In the genomic region with DNA sequence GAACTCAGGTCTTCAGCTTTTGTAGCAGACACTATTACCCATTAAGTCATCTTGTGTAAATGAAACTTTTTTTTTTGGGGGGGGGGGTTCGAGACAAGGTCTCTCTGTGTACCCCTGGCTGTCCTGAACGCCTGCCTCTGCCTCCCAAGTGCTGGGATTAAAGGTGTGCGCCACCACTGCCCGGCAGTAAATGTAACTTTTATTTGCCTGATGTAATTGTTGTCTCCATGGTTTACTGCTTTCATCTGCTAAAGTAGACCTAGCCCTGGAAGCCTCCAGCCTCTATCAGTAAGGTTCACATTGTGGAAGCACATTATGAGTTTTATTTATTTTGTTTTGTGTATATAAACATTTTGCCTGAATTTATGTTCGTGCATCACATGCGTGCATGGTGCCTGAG, we compare ENCODE assay signal across 7 mouse cellular contexts. TPM values are rescaled to one million over a fixed set of nuclear protein-coding genes. Genes with fewer than 3 reads are reported as not detected.
A peak's percentile ranks its signal among the peaks of the same experiment; 100 is the strongest.
DNase-seq lines count a peak whose midpoint lies in the region; ATAC-seq and TF ChIP-seq lines count a peak whose summit lies in the region.

No protein-coding gene starts in this region.

- H3K27ac ChIP-seq in liver, adult 2 months (replicated peaks; ENCODE audit: insufficient read depth, low read depth, low read length) = no peak overlapping the region
- no peak overlapping the region for H3K27ac ChIP-seq in forebrain, embryonic 13.5 days
- no peak overlapping the region for H3K27ac ChIP-seq in limb, embryonic 14.5 days (replicated peaks; ENCODE audit: low read depth, low read length)
- H3K27ac ChIP-seq in stomach, embryonic 14.5 days (ENCODE audit: low read length) = no peak overlapping the region

- DNase-seq in liver, adult 2 months (ENCODE audit: extremely low read depth, low read depth, low spot score) = no peak
- no peak for DNase-seq in liver
- DNase-seq in limb, embryonic 14.5 days (ENCODE audit: low spot score) = no peak
- DNase-seq in urinary bladder, postnatal 25 days (ENCODE audit: low spot score) = no peak
- DNase-seq in left cerebral cortex, adult 8-10 months (ENCODE audit: low spot score in 2 of 2) = no peak

- H3K9ac ChIP-seq in liver, adult 2 months (ENCODE audit: low read depth, low read length) = no peak overlapping the region
- no peak overlapping the region for H3K9ac ChIP-seq in forebrain, embryonic 13.5 days
- no peak overlapping the region for H3K9ac ChIP-seq in limb, embryonic 14.5 days (ENCODE audit: low read depth, low read length, severe bottlenecking)
- H3K9ac ChIP-seq in stomach, embryonic 14.5 days (replicated peaks; ENCODE audit: low read depth, low read length) = no peak overlapping the region

- peaks cover 2% of the 10 kb centered on the region; the same call in 1 of the 2 replicates for H3K79me2 ChIP-seq in liver, adult 2 months (ENCODE audit: control insufficient read depth, insufficient read depth, low read length)

- peak overlapping the region; percentile 28 for H3K4me2 ChIP-seq in forebrain, embryonic 13.5 days
- H3K4me2 ChIP-seq in limb, embryonic 14.5 days (replicated peaks; ENCODE audit: low read depth, low read length, severe bottlenecking) = peak overlapping the region; percentile 31
- H3K4me2 ChIP-seq in stomach, embryonic 14.5 days (replicated peaks; ENCODE audit: low read depth, low read length) = peak overlapping the region; percentile 25; the same call in 1 of the 2 replicates

- no peak for TF ChIP-seq CTCF in liver, adult 2 months (IDR thresholded peaks at IDR 0.05; ENCODE audit: low read depth, low read length)

- 0 out of 2 replicates have a peak overlapping the region, but pooled peaks have one; percentile 37 for H3K4me3 ChIP-seq in liver, adult 2 months (ENCODE audit: insufficient read depth, low read depth, low read length)
- peak overlapping the region; percentile 54; the same call in 1 of the 2 replicates for H3K4me3 ChIP-seq in forebrain, embryonic 13.5 days
- H3K4me3 ChIP-seq in limb, embryonic 14.5 days (replicated peaks; ENCODE audit: low read length) = peak overlapping the region; percentile 55
- peak overlapping the region; percentile 52; the same call in 1 of the 2 replicates for H3K4me3 ChIP-seq in stomach, embryonic 14.5 days (ENCODE audit: low read depth, low read length)

- H3K9me3 ChIP-seq in forebrain, embryonic 13.5 days (replicated peaks) = no peaks in the 10 kb centered on the region
- no peaks in the 10 kb centered on the region for H3K9me3 ChIP-seq in limb, embryonic 14.5 days (ENCODE audit: control insufficient read depth, low read length)
- H3K9me3 ChIP-seq in stomach, embryonic 14.5 days (ENCODE audit: control insufficient read depth, low read depth, low read length) = no peaks in the 10 kb centered on the region

- WGBS in liver, adult 2 months = 37% methylated on average over 6 of the region's 6 CpGs
- WGBS in forebrain, embryonic 13.5 days = 47% methylated on average over 6 of the region's 6 CpGs
- 49% methylated on average over 6 of the region's 6 CpGs for WGBS in limb, embryonic 14.5 days
- WGBS in stomach, embryonic 14.5 days = 43% methylated on average over 6 of the region's 6 CpGs

- no peaks in the 10 kb centered on the region for H3K27me3 ChIP-seq in liver, adult 2 months (ENCODE audit: control insufficient read depth, insufficient read depth, low read length)
- H3K27me3 ChIP-seq in forebrain, embryonic 13.5 days = no peaks in the 10 kb centered on the region
- H3K27me3 ChIP-seq in limb, embryonic 14.5 days (ENCODE audit: control insufficient read depth, insufficient read depth, low read length) = no peaks in the 10 kb centered on the region
- H3K27me3 ChIP-seq in stomach, embryonic 14.5 days (ENCODE audit: control insufficient read depth, insufficient read depth, low read length) = no peaks in the 10 kb centered on the region

- TF ChIP-seq POLR2A in liver, adult 2 months (IDR thresholded peaks at IDR 0.05; ENCODE audit: extremely low read depth, insufficient read depth, low read length) = no peak
- no peak for TF ChIP-seq POLR2A in limb, embryonic 14.5 days (IDR thresholded peaks at IDR 0.05; ENCODE audit: borderline replicate concordance, extremely low read depth, insufficient read depth, insufficient read length)

- H3K36me3 ChIP-seq in liver, adult 2 months (ENCODE audit: control insufficient read depth, insufficient read depth, low read length) = peaks cover 9% of the 10 kb centered on the region; the same call in 1 of the 2 replicates
- H3K36me3 ChIP-seq in forebrain, embryonic 13.5 days (ENCODE audit: poor library complexity, severe bottlenecking) = peaks cover 10% of the 10 kb centered on the region
- no peaks in the 10 kb centered on the region for H3K36me3 ChIP-seq in limb, embryonic 14.5 days (ENCODE audit: control insufficient read depth, insufficient read depth, low read length)
- H3K36me3 ChIP-seq in stomach, embryonic 14.5 days (ENCODE audit: control insufficient read depth, insufficient read depth, low read length) = no peaks in the 10 kb centered on the region

- H3K4me1 ChIP-seq in liver, adult 2 months (ENCODE audit: control insufficient read depth, insufficient read depth, low read length) = no peaks in the 10 kb centered on the region; the same call in 1 of the 2 replicates
- peaks cover 7% of the 10 kb centered on the region; the same call in 1 of the 2 replicates for H3K4me1 ChIP-seq in forebrain, embryonic 13.5 days
- no peaks in the 10 kb centered on the region for H3K4me1 ChIP-seq in limb, embryonic 14.5 days (ENCODE audit: control insufficient read depth, insufficient read depth, low read length)
- H3K4me1 ChIP-seq in stomach, embryonic 14.5 days (ENCODE audit: control insufficient read depth, insufficient read depth, low read length) = no peaks in the 10 kb centered on the region

- ATAC-seq in forebrain, embryonic 13.5 days = peak; percentile 41
- 0 out of 2 replicates have a peak, but pooled peaks have one; percentile 5 for ATAC-seq in limb, embryonic 14.5 days (ENCODE audit: low FRiP score, low read depth)
- ATAC-seq in stomach, embryonic 14.5 days (ENCODE audit: insufficient number of reproducible peaks, insufficient read depth, low FRiP score, low read depth) = peak; percentile 8; the same call in 1 of the 2 replicates

RNA-seq across cellular contexts. Expression of a gene that starts 0.4 kb away (rescaled TPM):
- total RNA-seq in liver, adult 2 months (2014; rRNA removed) = 5.0 and 5.5 TPM in 2 replicates
- 4.3 and 5.0 TPM in 2 replicates for polyA plus RNA-seq in liver, adult 2 months (2012; rRNA removed)
- polyA plus RNA-seq in forebrain, embryonic 13.5 days (2015; fragmentation: Nextera tagmentation; extraction: Ambion mirVana) = 44.1 and 47.7 TPM in 2 replicates
- 20.5 and 28.9 TPM in 2 replicates for polyA plus RNA-seq in limb, embryonic 14.5 days (2012; rRNA removed)
- polyA plus RNA-seq in limb, embryonic 14.5 days (2014; fragmentation: Nextera tagmentation; extraction: Ambion mirVana) = 37.8 and 43.9 TPM in 2 replicates
- 39.0 and 42.0 TPM in 2 replicates for polyA plus RNA-seq in stomach, embryonic 14.5 days (2014; fragmentation: Nextera tagmentation; extraction: Ambion mirVana)
- total RNA-seq in left cerebral cortex, adult 8-10 months (2022) = 10 to 100 TPM; 32.9 to 36.4 (median 33.5) TPM

RNA-seq across cellular contexts. Expression of a gene that starts 15.5 kb away (rescaled TPM):
- 20.9 and 21.3 TPM in 2 replicates for total RNA-seq in liver, adult 2 months (2014; rRNA removed)
- polyA plus RNA-seq in liver, adult 2 months (2012; rRNA removed) = 33.0 and 36.9 TPM in 2 replicates
- 0.06 and 0.09 TPM in 2 replicates for polyA plus RNA-seq in forebrain, embryonic 13.5 days (2015; fragmentation: Nextera tagmentation; extraction: Ambion mirVana)
- 0.38 and 0.55 TPM in 2 replicates for polyA plus RNA-seq in limb, embryonic 14.5 days (2012; rRNA removed)
- 0.73 and 0.87 TPM in 2 replicates for polyA plus RNA-seq in limb, embryonic 14.5 days (2014; fragmentation: Nextera tagmentation; extraction: Ambion mirVana)
- 0.71 and 0.80 TPM in 2 replicates for polyA plus RNA-seq in stomach, embryonic 14.5 days (2014; fragmentation: Nextera tagmentation; extraction: Ambion mirVana)
- under 1 TPM in 3 of 4 experiments, not detected in 1; 0.26 to 0.46 (median 0.26) TPM for total RNA-seq in left cerebral cortex, adult 8-10 months (2022)

RNA-seq across cellular contexts. Expression of a gene that starts 17.6 kb away (rescaled TPM):
- 33.4 and 37.1 TPM in 2 replicates for total RNA-seq in liver, adult 2 months (2014; rRNA removed)
- polyA plus RNA-seq in liver, adult 2 months (2012; rRNA removed) = 39.9 and 48.3 TPM in 2 replicates
- polyA plus RNA-seq in forebrain, embryonic 13.5 days (2015; fragmentation: Nextera tagmentation; extraction: Ambion mirVana) = 29.0 and 33.6 TPM in 2 replicates
- 48.6 and 56.5 TPM in 2 replicates for polyA plus RNA-seq in limb, embryonic 14.5 days (2012; rRNA removed)
- polyA plus RNA-seq in limb, embryonic 14.5 days (2014; fragmentation: Nextera tagmentation; extraction: Ambion mirVana) = 20.4 and 25.3 TPM in 2 replicates
- polyA plus RNA-seq in stomach, embryonic 14.5 days (2014; fragmentation: Nextera tagmentation; extraction: Ambion mirVana) = 26.7 and 28.8 TPM in 2 replicates
- 10 to 100 TPM; 59.1 to 71.0 (median 67.8) TPM for total RNA-seq in left cerebral cortex, adult 8-10 months (2022)

RNA-seq across cellular contexts. Expression of a gene that starts 25.3 kb away (rescaled TPM):
- 0.92 and 1.7 TPM in 2 replicates for total RNA-seq in liver, adult 2 months (2014; rRNA removed)
- 3.7 and 4.0 TPM in 2 replicates for polyA plus RNA-seq in liver, adult 2 months (2012; rRNA removed)
- polyA plus RNA-seq in forebrain, embryonic 13.5 days (2015; fragmentation: Nextera tagmentation; extraction: Ambion mirVana) = 45.7 and 50.5 TPM in 2 replicates
- 196 and 259 TPM in 2 replicates for polyA plus RNA-seq in limb, embryonic 14.5 days (2012; rRNA removed)
- polyA plus RNA-seq in limb, embryonic 14.5 days (2014; fragmentation: Nextera tagmentation; extraction: Ambion mirVana) = 190 and 201 TPM in 2 replicates
- 299 and 310 TPM in 2 replicates for polyA plus RNA-seq in stomach, embryonic 14.5 days (2014; fragmentation: Nextera tagmentation; extraction: Ambion mirVana)
- 10 to 100 TPM in 2 of 4 experiments, 1 to 10 TPM in 2; 6.3 to 11.0 (median 10.2) TPM for total RNA-seq in left cerebral cortex, adult 8-10 months (2022)

RNA-seq across cellular contexts. Expression of a gene that starts 25.5 kb away (rescaled TPM):
- 1.0 TPM in 1 of 2 replicates, not detected in the other for total RNA-seq in liver, adult 2 months (2014; rRNA removed)
- 1.5 and 1.9 TPM in 2 replicates for polyA plus RNA-seq in liver, adult 2 months (2012; rRNA removed)
- polyA plus RNA-seq in forebrain, embryonic 13.5 days (2015; fragmentation: Nextera tagmentation; extraction: Ambion mirVana) = 0.53 and 0.67 TPM in 2 replicates
- 0.50 and 0.85 TPM in 2 replicates for polyA plus RNA-seq in limb, embryonic 14.5 days (2012; rRNA removed)
- 0.43 and 0.48 TPM in 2 replicates for polyA plus RNA-seq in limb, embryonic 14.5 days (2014; fragmentation: Nextera tagmentation; extraction: Ambion mirVana)
- 0.54 TPM in 1 of 2 replicates, not detected in the other for polyA plus RNA-seq in stomach, embryonic 14.5 days (2014; fragmentation: Nextera tagmentation; extraction: Ambion mirVana)
- total RNA-seq in left cerebral cortex, adult 8-10 months (2022) = under 1 TPM in 1 of 4 experiments, not detected in 3; 0.74 TPM

Comparison
In these comparisons a context has a peak if more than half of its experiments do, and no peak if none do; other contexts are left out.
1. RNA of a gene that starts 15.5 kb away (polyA plus RNA-seq): 33.0 to 36.9 TPM in liver, adult 2 months; 0.38 to 0.87 TPM in limb, embryonic 14.5 days, 0.71 to 0.80 TPM in stomach, embryonic 14.5 days and 0.06 to 0.09 TPM in forebrain, embryonic 13.5 days; every median in the first group is over 10 times any median in the second.
2. Peak in every context shown above with its lines, with median percentiles within 50 percentile points of each other: H3K4me3 ChIP-seq, ATAC-seq and H3K4me2 ChIP-seq.